Mouse (Mus musculus) heart, postnatal 0 days (tissue): Measurements from ENCODE around the gene Gpr176.

Experiments used
- CTCF ChIP-seq: IDR thresholded peaks from 2 replicates; pipeline ENCODE4 v1.5.1; 2016; ENCODE audit warnings: antibody characterized with exemption, control low read depth, low read depth
- EP300 ChIP-seq: IDR thresholded peaks from 2 replicates; pipeline ENCODE4 v1.6.1; 2016; ENCODE audit warnings: antibody characterized with exemption, low read depth

DNA sequence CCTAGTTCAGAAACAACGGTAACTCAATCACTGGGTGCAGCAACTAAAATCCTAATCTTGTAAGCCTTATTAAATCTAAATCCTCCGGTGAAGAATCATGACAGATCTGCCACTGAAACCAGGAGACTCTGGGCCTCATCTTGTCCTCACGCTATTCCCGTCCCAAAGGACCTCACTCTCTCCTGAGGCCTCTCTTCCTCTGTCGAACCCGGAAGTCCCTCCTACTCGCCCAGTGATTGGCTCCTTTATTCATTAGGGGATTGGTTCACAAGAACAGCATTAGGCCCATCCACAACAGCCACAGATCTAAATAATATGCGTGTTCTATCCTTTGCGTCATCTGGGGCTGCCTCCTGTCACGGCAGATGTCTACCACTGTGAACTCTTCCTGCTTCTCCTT lies 101.6 kb downstream of the Gpr176 start:
- TF ChIP-seq CTCF (no peak), EP300 (no peak)
